Mouse (Mus musculus): Measurements from ENCODE around the gene Cyp26b1. TPM values are rescaled to one million over a fixed set of nuclear protein-coding genes. Genes with fewer than 3 reads are reported as not detected.
A peak's percentile ranks its signal among the peaks of the same experiment; 100 is the strongest.

Cyp26b1 gene
- 1.1 and 1.2 TPM in 2 replicates for polyA plus RNA-seq (2014; fragmentation: Nextera tagmentation; extraction: Ambion mirVana)

GRCm38 (mm10) chr6:84593693-84594092 lies at the start of gene Cyp26b1:
Gene Cyp26b1 (minus strand): TSS chr6:84593908.
- Histone ChIP-seq H3K27ac (ENCODE audit: low read length) (no peak within 1 kb of the TSS), H3K4me1 (ENCODE audit: control insufficient read depth, insufficient read depth, low read length) (peaks cover 16% of the 10 kb centered on the region; the same call in 1 of the 2 replicates), H3K4me2 (replicated peaks; ENCODE audit: low read depth, low read length) (no peak within 1 kb of the TSS), H3K9me3 (ENCODE audit: control insufficient read depth, low read depth, low read length) (no peaks in the 10 kb centered on the region), H3K36me3 (ENCODE audit: control insufficient read depth, insufficient read depth, low read length) (no peaks in the 10 kb centered on the region), H3K27me3 (ENCODE audit: control insufficient read depth, insufficient read depth, low read length) (0 out of 2 replicates have a peak, but pooled peaks cover 10% of the 10 kb centered on the region), H3K9ac (replicated peaks; ENCODE audit: low read depth, low read length) (no peak within 1 kb of the TSS), H3K4me3 (ENCODE audit: low read depth, low read length) (no peak within 1 kb of the TSS)
- no peak for ATAC-seq (ENCODE audit: insufficient number of reproducible peaks, insufficient read depth, low FRiP score, low read depth)
- 84% methylated on average over 10 of the region's 10 CpGs for whole genome bisulfite sequencing

GRCm38 (mm10) chr6:84641062-84641431 lies 47.3 kb upstream of the Cyp26b1 start:
- Histone ChIP-seq H3K4me2 (replicated peaks; ENCODE audit: low read depth, low read length) (no peak overlapping the region), H3K27ac (ENCODE audit: low read length) (peak overlapping the region; percentile 46; the same call in 1 of the 2 replicates), H3K9ac (replicated peaks; ENCODE audit: low read depth, low read length) (no peak overlapping the region), H3K9me3 (ENCODE audit: control insufficient read depth, low read depth, low read length) (no peaks in the 10 kb centered on the region), H3K36me3 (ENCODE audit: control insufficient read depth, insufficient read depth, low read length) (no peaks in the 10 kb centered on the region), H3K27me3 (ENCODE audit: control insufficient read depth, insufficient read depth, low read length) (no peaks in the 10 kb centered on the region), H3K4me1 (ENCODE audit: control insufficient read depth, insufficient read depth, low read length) (peaks cover 20% of the 10 kb centered on the region), H3K4me3 (ENCODE audit: low read depth, low read length) (no peak overlapping the region)
- WGBS: 24% methylated on average over 4 of the region's 4 CpGs
- peak; percentile 46; the same call in 1 of the 2 replicates for ATAC-seq (ENCODE audit: insufficient number of reproducible peaks, insufficient read depth, low FRiP score, low read depth)

DNA sequence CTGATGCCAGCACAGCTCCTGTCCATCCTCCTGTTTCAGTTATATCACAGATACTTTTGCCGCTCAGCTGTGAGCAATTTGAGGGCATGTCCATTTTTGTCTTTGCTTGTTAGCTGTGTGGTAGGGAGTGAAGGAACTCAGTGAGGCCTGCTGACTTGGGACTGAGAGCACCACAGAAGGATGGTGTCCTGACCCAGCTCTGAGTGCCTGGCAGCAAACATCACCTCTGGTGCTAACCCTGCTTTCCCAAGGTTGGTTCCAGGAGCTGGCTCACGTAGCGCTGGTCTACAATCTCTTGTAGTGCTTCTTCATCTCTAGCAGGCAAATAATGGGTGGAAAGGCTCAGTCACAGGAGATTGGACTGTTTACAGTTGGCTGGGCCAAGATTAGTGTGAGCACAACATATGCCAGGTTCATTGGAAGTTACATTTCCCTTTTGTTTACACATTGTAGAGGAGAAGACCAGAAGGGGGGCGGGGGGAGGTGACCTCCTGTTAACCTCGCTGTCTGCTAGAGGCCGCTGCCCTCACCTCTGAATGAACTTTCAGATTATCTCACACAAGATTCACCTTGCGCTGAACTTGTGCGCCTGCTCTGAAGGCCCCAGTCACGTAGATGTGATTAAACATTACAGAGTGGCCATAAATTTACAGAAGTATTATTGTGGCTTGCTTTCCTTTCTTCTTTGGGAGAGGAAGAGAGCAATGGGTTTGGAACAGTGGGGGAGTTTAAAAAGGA lies 46.8 kb upstream of the Cyp26b1 start:
- peak; percentile 95 for ATAC-seq (ENCODE audit: insufficient number of reproducible peaks, insufficient read depth, low FRiP score, low read depth)
- 17% methylated on average over 9 of the region's 9 CpGs for WGBS
- H3K36me3 ChIP-seq (ENCODE audit: control insufficient read depth, insufficient read depth, low read length): no peaks in the 10 kb centered on the region
- H3K9ac ChIP-seq (replicated peaks; ENCODE audit: low read depth, low read length): no peak overlapping the region
- no peak overlapping the region for H3K4me3 ChIP-seq (ENCODE audit: low read depth, low read length)
- H3K9me3 ChIP-seq (ENCODE audit: control insufficient read depth, low read depth, low read length): no peaks in the 10 kb centered on the region
- H3K27me3 ChIP-seq (ENCODE audit: control insufficient read depth, insufficient read depth, low read length): no peaks in the 10 kb centered on the region
- peaks cover 20% of the 10 kb centered on the region for H3K4me1 ChIP-seq (ENCODE audit: control insufficient read depth, insufficient read depth, low read length)
- H3K4me2 ChIP-seq (replicated peaks; ENCODE audit: low read depth, low read length): no peak overlapping the region
- H3K27ac ChIP-seq (ENCODE audit: low read length): peak overlapping the region; percentile 46; the same call in 1 of the 2 replicates

DNA sequence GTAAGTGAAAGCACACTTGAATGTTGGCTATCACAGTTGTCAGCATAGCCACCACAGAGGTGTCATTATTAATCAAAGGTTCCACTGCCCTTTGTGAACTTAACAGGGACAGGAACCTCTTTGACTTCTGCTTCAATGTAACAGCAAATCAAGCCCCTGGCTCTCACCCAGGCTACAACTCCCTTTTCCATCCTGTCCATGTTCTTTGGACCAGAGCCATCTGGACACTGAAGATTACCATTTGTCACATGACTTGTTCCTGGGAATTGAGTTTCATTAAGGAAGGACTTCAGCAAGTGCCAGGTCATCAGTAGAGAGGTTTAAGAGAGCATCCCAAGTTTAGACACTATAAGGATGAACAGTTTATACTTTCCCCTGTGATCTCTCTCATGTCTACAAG lies 44.5 kb upstream of the Cyp26b1 start:
- Histone ChIP-seq H3K9ac (replicated peaks; ENCODE audit: low read depth, low read length) (no peak overlapping the region), H3K36me3 (ENCODE audit: control insufficient read depth, insufficient read depth, low read length) (no peaks in the 10 kb centered on the region), H3K4me1 (ENCODE audit: control insufficient read depth, insufficient read depth, low read length) (peaks cover 20% of the 10 kb centered on the region), H3K9me3 (ENCODE audit: control insufficient read depth, low read depth, low read length) (no peaks in the 10 kb centered on the region), H3K27me3 (ENCODE audit: control insufficient read depth, insufficient read depth, low read length) (no peaks in the 10 kb centered on the region), H3K27ac (ENCODE audit: low read length) (no peak overlapping the region), H3K4me3 (ENCODE audit: low read depth, low read length) (no peak overlapping the region), H3K4me2 (replicated peaks; ENCODE audit: low read depth, low read length) (no peak overlapping the region)
- no peak for ATAC-seq (ENCODE audit: insufficient number of reproducible peaks, insufficient read depth, low FRiP score, low read depth)

DNA sequence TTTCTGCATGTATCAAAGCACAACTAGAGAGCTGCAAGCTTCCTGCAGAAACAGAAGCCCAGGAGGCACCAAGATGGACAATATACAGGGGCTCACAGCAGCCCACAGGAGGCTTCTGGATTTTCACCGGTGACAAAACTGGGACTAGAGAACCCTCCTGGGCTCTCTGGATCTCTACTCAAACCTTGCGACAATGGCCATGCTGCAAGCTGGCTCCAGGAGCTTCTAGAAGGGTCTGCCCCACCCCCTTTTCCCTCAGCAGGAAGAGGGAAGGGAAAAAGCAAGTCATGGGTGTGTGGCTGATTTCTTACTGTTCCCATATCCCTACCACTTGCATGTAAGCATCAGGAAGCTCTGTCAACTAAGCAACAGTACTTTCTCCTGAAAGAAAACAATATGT lies 37.9 kb upstream of the Cyp26b1 start:
- no peaks in the 10 kb centered on the region for H3K4me1 ChIP-seq (ENCODE audit: control insufficient read depth, insufficient read depth, low read length)
- WGBS: 80% methylated on average over 2 of the region's 2 CpGs
- ATAC-seq (ENCODE audit: insufficient number of reproducible peaks, insufficient read depth, low FRiP score, low read depth): no peak
- H3K36me3 ChIP-seq (ENCODE audit: control insufficient read depth, insufficient read depth, low read length): no peaks in the 10 kb centered on the region
- no peak overlapping the region for H3K9ac ChIP-seq (replicated peaks; ENCODE audit: low read depth, low read length)
- no peak overlapping the region for H3K27ac ChIP-seq (ENCODE audit: low read length)
- no peak overlapping the region for H3K4me2 ChIP-seq (replicated peaks; ENCODE audit: low read depth, low read length)
- no peaks in the 10 kb centered on the region for H3K27me3 ChIP-seq (ENCODE audit: control insufficient read depth, insufficient read depth, low read length)
- no peak overlapping the region for H3K4me3 ChIP-seq (ENCODE audit: low read depth, low read length)
- no peaks in the 10 kb centered on the region for H3K9me3 ChIP-seq (ENCODE audit: control insufficient read depth, low read depth, low read length)

DNA sequence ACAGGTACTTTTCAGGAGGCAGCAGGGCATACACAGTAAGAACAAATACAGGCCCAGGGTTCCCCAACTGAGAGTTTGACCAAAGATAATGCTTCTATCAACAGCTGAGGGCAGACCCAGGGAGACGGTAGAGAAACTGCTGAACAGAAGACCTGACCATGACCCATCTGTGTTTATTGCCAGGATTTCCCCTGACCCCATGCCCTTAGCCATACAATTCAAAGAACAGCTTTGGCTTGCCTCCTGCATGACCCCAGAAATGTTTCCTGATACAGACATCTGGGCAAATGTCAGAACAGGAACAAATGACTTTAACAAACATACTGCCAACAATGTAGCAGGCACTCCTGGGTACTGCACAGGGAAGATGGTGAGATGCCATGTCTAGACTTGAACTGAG lies 36.6 kb upstream of the Cyp26b1 start:
- Histone ChIP-seq H3K27me3 (ENCODE audit: control insufficient read depth, insufficient read depth, low read length) (no peaks in the 10 kb centered on the region), H3K9me3 (ENCODE audit: control insufficient read depth, low read depth, low read length) (no peaks in the 10 kb centered on the region), H3K9ac (replicated peaks; ENCODE audit: low read depth, low read length) (no peak overlapping the region), H3K27ac (ENCODE audit: low read length) (no peak overlapping the region), H3K4me2 (replicated peaks; ENCODE audit: low read depth, low read length) (no peak overlapping the region), H3K36me3 (ENCODE audit: control insufficient read depth, insufficient read depth, low read length) (no peaks in the 10 kb centered on the region), H3K4me3 (ENCODE audit: low read depth, low read length) (no peak overlapping the region), H3K4me1 (ENCODE audit: control insufficient read depth, insufficient read depth, low read length) (no peaks in the 10 kb centered on the region)
- 0% methylated on average over 1 of the region's 1 CpGs for WGBS
- ATAC-seq (ENCODE audit: insufficient number of reproducible peaks, insufficient read depth, low FRiP score, low read depth): no peak

DNA sequence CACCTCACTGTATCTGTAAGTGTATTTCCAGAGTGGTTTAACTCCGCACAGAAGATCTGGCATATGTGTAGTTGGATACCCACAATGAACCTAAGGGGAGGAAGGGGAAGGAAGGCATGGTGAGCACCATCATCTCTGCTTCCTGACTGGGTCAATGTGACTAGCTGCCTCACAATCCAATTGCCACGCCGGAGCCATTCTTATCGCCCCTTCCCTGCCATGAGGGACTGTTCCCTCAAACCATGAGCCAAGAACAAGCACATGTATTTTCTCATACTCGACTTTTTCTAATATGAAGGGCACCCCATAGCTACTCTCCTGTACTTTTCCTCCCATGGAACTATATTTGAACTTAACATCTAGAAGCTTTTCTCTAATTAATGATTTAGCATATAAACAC lies 35.1 kb upstream of the Cyp26b1 start:
- H3K9me3 ChIP-seq (ENCODE audit: control insufficient read depth, low read depth, low read length): no peaks in the 10 kb centered on the region
- ATAC-seq (ENCODE audit: insufficient number of reproducible peaks, insufficient read depth, low FRiP score, low read depth): no peak
- H3K36me3 ChIP-seq (ENCODE audit: control insufficient read depth, insufficient read depth, low read length): no peaks in the 10 kb centered on the region
- no peak overlapping the region for H3K4me2 ChIP-seq (replicated peaks; ENCODE audit: low read depth, low read length)
- WGBS: 87% methylated on average over 5 of the region's 5 CpGs
- no peak overlapping the region for H3K4me3 ChIP-seq (ENCODE audit: low read depth, low read length)
- no peaks in the 10 kb centered on the region for H3K27me3 ChIP-seq (ENCODE audit: control insufficient read depth, insufficient read depth, low read length)
- no peak overlapping the region for H3K9ac ChIP-seq (replicated peaks; ENCODE audit: low read depth, low read length)
- H3K4me1 ChIP-seq (ENCODE audit: control insufficient read depth, insufficient read depth, low read length): no peaks in the 10 kb centered on the region
- no peak overlapping the region for H3K27ac ChIP-seq (ENCODE audit: low read length)

- WGBS: 85% methylated on average over 2 of the region's 2 CpGs
- Histone ChIP-seq H3K27ac (ENCODE audit: low read length) (no peak overlapping the region), H3K4me2 (replicated peaks; ENCODE audit: low read depth, low read length) (no peak overlapping the region), H3K4me3 (ENCODE audit: low read depth, low read length) (no peak overlapping the region), H3K4me1 (ENCODE audit: control insufficient read depth, insufficient read depth, low read length) (no peaks in the 10 kb centered on the region), H3K36me3 (ENCODE audit: control insufficient read depth, insufficient read depth, low read length) (no peaks in the 10 kb centered on the region), H3K9me3 (ENCODE audit: control insufficient read depth, low read depth, low read length) (no peaks in the 10 kb centered on the region), H3K27me3 (ENCODE audit: control insufficient read depth, insufficient read depth, low read length) (no peaks in the 10 kb centered on the region), H3K9ac (replicated peaks; ENCODE audit: low read depth, low read length) (no peak overlapping the region)
- ATAC-seq (ENCODE audit: insufficient number of reproducible peaks, insufficient read depth, low FRiP score, low read depth): no peak
Measured at GRCm38 (mm10) chr6:84626398-84626797, 32.7 kb upstream of the Cyp26b1 start.

- no peaks in the 10 kb centered on the region for H3K4me1 ChIP-seq (ENCODE audit: control insufficient read depth, insufficient read depth, low read length)
- no peak overlapping the region for H3K27ac ChIP-seq (ENCODE audit: low read length)
- H3K36me3 ChIP-seq (ENCODE audit: control insufficient read depth, insufficient read depth, low read length): no peaks in the 10 kb centered on the region
- no peaks in the 10 kb centered on the region for H3K27me3 ChIP-seq (ENCODE audit: control insufficient read depth, insufficient read depth, low read length)
- no peak overlapping the region for H3K9ac ChIP-seq (replicated peaks; ENCODE audit: low read depth, low read length)
- no peaks in the 10 kb centered on the region for H3K9me3 ChIP-seq (ENCODE audit: control insufficient read depth, low read depth, low read length)
- H3K4me3 ChIP-seq (ENCODE audit: low read depth, low read length): no peak overlapping the region
- 89% methylated on average over 6 of the region's 6 CpGs for WGBS
- no peak overlapping the region for H3K4me2 ChIP-seq (replicated peaks; ENCODE audit: low read depth, low read length)
- ATAC-seq (ENCODE audit: insufficient number of reproducible peaks, insufficient read depth, low FRiP score, low read depth): no peak
Measured at GRCm38 (mm10) chr6:84619166-84619565, 25.5 kb upstream of the Cyp26b1 start.
